Mouse (Mus musculus) ovary, postnatal 14 days (tissue): Measurements from ENCODE around the gene Lsr.
"Not testable (repeated sequence)": the region's sequence is repeated elsewhere in the genome, so short reads cannot be mapped to it uniquely, and the experiment has no call there.

Source experiments
- DNase-seq: peaks from one replicate; pipeline ENCODE4 v3.0.0; 2022; ENCODE audit warnings: low spot score

Gene Lsr

DNA sequence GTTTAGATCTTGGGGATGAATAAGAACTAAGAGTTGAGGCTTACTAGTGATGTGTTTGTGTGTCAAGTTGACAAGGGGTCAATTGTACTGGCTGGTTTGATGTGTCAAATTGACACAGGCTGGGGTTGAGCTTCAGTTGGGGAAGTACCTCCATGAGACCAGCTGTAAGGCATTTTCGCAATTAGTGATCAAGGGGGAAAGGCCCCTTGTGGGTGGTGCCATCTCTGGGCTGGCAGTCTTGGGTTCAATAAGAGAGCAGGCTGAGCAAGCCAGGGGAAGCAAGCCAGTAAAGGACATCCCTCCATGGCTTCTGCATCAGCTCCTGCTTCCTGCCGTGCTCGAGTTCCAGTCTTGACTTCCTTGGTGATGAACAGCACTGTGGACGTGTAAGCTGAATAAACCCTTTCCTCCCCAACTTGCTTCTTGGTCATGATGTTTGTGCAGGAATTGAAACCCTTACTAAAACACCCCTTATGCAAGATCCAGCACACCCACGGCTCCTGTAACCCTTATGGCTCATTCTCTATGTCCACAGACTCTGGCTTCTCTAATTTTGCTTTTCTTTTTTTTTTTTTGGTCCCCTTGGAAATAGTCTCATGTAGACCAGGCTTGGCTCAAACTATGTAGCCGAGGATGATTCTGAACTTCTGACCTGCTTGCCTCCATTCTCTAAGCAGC, 37.7 kb downstream of the Lsr start:
- DNase-seq: not testable (repeated sequence)

DNA sequence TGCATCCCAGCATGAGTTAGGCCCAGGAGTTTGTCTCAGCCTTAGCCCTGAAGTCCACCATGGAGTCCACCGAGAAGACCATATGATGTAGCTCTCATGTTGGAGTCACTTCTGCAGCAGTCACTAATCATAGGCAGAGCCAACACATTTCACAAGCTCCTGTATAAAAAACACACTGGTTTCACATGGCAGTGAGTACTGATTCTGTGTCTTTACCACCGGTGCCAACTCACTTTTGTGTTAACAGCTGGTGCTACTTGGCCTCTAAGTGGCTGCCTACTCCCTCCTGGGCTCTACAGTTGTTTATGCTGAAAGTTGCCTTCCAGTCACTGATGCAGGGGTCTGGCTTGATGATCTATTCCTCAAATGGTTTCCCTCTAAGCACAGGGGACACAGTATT, 48.7 kb downstream of the Lsr start, which contains the start of gene Hamp2:
Gene Hamp2, minus strand, starts transcription at position 101 of the 400 bp plus-strand sequence.
- DNase-seq: not testable (repeated sequence)

- DNase-seq: no peak
Observed at GRCm38 (mm10) chr7:30924071-30924470, 49.2 kb downstream of the Lsr start.

DNA sequence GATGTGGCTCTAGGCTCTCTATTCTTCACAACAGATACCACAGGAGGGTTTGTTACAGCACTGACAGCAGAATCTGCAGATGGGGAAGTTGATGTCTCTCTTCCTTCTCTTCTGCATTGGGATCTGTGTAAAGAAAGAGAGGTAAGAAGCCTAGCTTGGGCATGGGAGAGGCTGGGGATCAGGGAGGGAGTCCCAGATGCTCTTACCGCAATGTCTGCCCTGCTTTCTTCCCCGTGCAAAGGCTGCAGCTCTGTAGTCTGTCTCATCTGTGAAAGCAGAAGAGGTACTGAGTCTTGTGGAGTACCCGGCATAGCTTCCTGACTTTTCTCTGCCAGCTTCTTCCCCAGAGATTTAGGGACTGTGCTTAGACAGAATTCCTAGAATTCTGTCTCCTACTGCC, 50.8 kb downstream of the Lsr start:
- not testable (repeated sequence) for DNase-seq

DNA sequence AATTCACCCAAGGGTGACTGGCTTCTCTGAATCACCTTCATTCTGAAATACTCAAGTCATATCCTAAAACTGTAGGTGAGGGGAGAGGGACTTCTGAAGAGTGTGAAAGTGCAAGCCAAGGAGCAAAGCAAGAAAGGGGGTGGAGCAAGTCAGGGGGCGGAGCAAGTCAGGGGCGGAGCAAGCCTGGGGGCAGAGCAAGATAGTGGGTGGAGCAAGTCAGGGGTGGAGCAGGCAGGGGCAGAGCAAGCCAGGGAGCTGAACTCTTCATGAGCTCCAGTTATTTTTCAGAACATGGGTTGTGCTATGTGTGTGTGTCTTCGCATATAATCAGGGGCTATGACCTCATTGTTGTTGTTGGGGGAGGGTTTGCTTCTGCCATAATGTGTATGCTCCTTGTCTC, 53.0 kb downstream of the Lsr start:
- no peak for DNase-seq

GRCm38 (mm10) chr7:30917219-30917618, 56.0 kb downstream of the Lsr start:
- no peak for DNase-seq

DNA sequence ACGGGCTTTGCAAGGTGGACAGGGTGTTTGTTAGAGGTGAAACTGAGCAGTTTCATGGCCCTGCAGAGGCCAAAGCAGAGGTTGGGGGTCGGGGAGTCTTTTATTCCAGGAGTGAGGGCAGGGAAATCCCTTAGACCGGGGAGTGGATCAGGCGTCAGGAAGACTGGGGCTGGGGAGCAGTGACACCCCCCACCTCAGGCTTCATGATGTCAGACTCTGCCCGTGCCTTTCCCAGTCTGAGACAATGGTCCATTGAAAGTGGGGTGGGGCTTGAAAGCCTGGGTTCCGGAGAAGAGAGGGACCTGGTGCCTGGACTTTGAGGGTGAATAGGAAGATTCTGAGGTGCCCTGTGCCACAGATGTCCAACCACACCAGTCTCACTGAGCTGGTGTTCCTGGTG, 56.6 kb downstream of the Lsr start:
- no peak for DNase-seq

DNA sequence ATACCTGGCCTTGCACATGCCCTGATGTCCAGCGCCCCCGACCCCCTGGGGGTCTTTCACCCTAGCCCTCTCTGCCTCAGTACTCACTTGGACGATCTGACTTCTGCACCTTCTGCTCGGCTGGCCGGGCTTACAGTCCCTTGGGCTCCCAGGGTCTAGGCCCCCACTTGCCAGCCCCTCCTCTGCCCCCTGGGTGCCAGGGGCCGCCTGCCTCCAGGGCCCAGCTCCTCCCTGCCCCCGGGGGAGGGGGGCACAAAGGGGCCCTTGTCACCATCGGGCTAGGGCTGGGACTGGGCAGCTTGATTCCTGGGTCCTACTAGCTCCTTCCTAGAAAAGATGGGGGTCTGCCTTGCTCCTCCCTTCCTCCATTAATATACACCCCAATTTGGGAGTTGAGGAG, 58.5 kb downstream of the Lsr start, which contains the start of gene Mag:
Gene Mag, minus strand, starts transcription at position 142 of the 400 bp plus-strand sequence.
- DNase-seq: no peak

DNA sequence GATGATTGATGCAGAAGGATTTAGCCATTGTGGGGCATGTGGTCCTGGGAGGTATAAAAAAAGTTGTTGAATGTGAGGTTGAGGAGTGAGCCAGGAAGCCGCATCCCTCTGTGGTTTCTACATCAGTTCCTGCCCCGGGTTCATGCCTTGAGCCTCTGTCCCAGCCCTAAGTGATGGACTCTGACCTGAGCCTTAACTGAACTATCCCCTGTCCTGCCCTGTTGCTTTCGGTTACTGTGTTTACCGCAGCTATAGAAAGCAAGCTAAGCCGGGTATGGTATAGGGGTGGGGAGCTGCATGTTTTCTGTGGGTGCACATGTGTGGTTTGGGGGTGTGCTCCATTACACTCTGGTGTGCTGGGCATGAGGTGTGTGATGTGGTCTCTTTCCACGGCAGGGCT, 63.5 kb downstream of the Lsr start:
- no peak for DNase-seq

DNA sequence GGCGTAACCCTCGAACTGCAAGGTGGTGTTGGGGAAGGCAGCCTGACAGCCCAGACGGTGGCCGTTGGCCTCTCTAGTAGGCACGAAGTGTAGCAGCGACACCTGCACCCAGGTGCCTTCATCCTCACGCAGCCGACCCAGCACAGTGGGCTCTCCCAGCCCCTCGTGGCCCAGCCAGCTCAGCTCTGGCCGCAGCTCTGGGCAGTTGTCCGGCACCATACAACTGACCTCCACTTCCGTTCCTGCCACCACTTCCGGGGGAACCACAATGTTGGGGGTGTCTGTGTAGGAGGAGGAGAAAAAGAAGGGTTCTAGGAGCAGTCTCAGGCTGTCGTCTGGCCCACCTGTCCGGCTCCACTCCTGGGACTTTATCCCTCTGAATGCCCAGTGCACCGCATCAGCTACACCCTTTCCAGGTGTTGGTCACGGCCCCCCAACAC, 64.3 kb downstream of the Lsr start:
- no peak for DNase-seq

DNA sequence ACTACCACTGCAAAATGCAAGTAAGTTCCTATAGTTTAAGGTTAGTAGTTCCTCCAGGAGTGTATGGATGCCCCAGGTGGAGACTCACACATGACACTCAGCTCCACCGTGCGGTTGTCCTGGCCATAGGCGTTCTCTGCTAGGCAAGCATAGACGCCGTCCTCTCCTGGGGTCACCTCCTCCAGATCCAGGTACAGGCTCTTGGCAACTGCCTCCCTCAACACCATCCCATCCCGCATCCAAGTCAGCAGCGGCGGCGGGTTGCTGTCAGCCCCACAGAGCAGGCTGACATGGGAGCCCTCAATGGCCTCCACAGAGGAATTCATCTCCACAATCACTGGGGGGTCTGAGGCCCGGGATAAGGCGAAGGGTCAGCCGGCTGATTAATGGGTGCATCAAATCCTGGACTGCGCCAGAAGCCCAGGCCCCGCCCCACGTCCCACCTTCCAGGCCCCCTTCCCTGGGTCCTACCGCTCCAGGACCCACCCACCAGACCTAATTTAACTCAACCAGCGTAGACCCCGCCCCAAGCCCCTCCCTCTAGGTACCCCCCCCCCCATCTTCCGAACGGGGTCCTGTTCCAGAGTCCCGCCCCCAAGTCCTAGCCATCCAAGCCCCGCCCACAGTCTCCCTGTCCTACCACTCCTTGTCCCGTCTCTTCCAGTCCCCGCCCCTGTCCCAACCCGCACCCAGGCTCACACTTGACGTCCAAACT, 64.8 kb downstream of the Lsr start:
- no peak for DNase-seq
